Mouse (Mus musculus) kidney, adult 11 months (tissue): ENCODE results near the gene Zer1.

ENCODE experiments used
- DNase-seq: peaks from one replicate; pipeline ENCODE4 v3.0.0; 2022

Gene Zer1

GRCm38 (mm10) chr2:30123729-30124471 lies 485 bp downstream of the Zer1 start:
- no peak for DNase-seq

- DNase-seq, result no peak
Measured at GRCm38 (mm10) chr2:30122766-30123165, 1.6 kb downstream of the Zer1 start.

DNA sequence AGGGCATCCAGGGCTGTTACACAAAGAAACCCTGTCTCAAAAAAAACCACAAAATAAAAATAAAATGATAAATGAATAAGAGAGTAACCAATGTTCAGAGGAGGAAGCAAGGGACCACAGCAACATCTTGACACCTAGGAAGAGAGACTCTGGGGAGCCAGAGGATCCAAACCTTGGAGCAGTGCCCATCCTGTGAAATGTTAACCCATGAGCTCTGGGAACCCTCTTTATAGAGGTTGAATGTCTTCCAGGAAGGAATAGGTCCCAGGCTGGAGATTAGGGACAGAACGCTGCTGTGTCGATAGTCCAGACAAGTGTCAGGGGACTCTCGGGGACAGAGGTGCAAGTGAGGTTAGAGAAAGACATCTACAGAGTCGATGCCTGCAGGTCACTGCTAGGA lies 4.1 kb downstream of the Zer1 start:
- DNase-seq, result no peak

GRCm38 (mm10) chr2:30119641-30120051 lies 4.7 kb downstream of the Zer1 start:
- no peak for DNase-seq

DNA sequence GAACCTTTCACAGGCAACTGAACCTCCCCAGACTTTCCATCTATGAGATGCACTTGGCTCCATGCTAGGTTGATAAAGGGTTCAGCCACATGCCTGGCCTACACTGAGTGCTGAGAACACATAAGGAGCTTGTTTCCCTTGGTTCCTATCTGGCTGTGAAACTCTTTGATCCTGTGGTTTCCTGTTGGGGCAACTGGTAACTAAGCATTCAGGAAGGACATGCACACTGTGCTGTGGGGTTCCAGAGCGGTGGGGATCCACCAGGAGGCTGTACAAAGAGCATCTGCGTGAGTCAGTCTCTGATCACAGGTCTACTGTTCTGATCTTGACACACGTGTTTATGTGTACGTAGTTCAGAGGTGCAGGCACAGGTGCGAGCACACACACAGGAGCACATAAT lies 11.8 kb downstream of the Zer1 start:
- no peak for DNase-seq

GRCm38 (mm10) chr2:30111500-30111899 lies 12.9 kb downstream of the Zer1 start:
- DNase-seq, result no peak

DNA sequence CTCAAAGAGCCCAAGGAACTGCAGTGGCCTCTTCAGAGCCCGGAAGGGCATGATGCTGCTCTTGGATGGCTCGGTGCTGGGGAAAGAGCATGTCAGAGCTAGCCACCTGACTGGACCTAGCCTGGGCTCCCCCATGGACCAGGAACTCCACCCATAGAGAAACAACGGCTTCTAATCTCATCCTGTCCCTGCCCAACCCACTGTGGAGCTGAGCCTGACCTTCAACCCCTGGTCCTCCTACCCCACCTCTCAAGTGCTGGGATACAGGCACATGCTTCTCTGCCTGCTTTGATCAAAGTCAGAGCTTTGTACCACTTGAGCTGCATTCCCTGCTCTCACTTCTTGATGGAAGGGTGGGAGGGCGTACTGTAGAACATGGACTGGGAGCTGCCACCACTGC lies 16.1 kb downstream of the Zer1 start:
- DNase-seq, result no peak

GRCm38 (mm10) chr2:30107646-30108045 lies 16.7 kb downstream of the Zer1 start:
- DNase-seq, result no peak

GRCm38 (mm10) chr2:30106364-30106763 lies 18.0 kb downstream of the Zer1 start:
- peak; percentile 44 for DNase-seq

DNA sequence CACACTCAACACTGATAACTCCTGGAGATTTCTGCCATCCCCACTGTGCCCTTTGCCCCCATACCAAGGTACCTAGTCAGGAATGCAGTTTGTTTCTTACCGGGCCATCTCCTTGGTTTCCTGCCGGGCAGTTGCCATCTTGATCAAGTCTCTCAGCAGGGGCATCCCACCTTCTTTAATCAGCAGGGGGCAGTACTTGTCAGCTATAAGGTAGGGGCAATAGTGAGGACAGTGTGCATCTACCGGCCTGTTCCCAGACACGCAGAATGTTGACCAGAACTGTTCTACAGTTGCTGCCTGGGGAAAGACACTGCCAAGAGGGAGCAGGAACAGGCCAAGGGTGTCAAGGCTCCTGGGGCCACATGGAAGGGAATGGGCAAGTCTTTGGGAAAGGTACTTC lies 24.2 kb downstream of the Zer1 start:
- no peak for DNase-seq

- peak; percentile 40 for DNase-seq
Measured at GRCm38 (mm10) chr2:30095882-30096527, 28.4 kb downstream of the Zer1 start.

GRCm38 (mm10) chr2:30094208-30094588 lies 30.2 kb downstream of the Zer1 start:
- DNase-seq, result no peak

DNA sequence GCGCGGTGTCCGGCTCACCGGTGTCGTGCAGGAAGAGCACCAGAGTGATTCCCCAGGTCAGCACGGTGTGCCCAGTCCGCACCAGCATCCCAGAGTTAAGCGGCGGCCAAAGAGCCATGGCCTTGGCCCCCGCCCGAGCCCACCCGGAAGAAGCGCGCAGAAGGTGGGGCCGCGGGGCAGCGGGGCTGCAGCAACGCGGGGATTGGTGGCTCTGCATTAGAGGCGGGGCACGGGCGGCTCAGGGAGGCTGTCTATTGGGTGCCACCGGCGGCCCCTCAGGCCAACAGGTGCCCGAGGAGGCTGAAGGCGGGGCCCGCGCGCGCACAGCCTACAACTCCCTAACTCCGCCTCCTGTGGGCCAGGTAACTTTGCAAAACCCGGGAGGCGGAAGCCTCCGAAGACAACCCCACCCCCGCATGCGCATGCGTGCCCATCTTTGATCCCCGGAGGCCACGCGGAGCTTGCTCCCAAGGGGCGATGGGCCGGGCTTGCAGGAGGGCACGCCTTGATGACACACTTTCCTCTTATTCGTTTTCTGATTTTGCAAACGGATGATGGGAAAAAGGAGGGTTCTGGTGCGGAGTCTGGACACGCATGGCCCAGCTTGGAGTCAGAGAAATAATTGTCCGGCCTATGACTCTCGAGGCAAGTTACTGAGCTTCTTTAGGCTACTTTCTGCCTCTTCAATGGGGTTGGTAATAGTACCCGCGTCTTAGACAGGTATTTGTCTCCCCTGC lies 30.7 kb downstream of the Zer1 start, which contains the start of gene Zdhhc12:
Zdhhc12 (minus strand) TSS at position 178 of the 737 bp plus-strand sequence.
- peak; percentile 98 for DNase-seq

GRCm38 (mm10) chr2:30092280-30092918 lies 32.0 kb downstream of the Zer1 start:
- no peak for DNase-seq

GRCm38 (mm10) chr2:30091521-30091920 lies 32.9 kb downstream of the Zer1 start:
- DNase-seq, result no peak

- no peak for DNase-seq
Measured at GRCm38 (mm10) chr2:30087310-30087709, 37.1 kb downstream of the Zer1 start.

- no peak for DNase-seq
Measured at GRCm38 (mm10) chr2:30084632-30085031, 39.8 kb downstream of the Zer1 start.

DNA sequence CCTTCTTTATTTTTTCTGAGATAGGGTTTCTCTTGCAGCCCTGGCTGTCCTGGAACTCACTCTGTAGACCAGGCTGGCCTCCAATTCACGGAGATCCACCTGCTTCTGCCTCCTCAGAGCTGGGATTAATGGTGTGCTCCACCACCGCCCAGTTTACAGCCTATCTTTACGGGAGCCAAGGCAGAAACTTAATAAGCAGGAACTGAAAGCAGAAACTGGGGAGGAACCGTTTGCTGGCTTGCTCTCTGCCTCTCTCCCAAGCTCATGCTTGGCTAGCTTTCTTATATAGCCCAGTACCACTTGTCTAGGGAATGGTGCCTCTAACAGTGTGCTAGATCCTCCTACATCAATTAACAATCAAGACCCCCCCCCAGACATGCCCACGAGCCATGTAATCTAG lies 40.3 kb downstream of the Zer1 start:
- no peak for DNase-seq

DNA sequence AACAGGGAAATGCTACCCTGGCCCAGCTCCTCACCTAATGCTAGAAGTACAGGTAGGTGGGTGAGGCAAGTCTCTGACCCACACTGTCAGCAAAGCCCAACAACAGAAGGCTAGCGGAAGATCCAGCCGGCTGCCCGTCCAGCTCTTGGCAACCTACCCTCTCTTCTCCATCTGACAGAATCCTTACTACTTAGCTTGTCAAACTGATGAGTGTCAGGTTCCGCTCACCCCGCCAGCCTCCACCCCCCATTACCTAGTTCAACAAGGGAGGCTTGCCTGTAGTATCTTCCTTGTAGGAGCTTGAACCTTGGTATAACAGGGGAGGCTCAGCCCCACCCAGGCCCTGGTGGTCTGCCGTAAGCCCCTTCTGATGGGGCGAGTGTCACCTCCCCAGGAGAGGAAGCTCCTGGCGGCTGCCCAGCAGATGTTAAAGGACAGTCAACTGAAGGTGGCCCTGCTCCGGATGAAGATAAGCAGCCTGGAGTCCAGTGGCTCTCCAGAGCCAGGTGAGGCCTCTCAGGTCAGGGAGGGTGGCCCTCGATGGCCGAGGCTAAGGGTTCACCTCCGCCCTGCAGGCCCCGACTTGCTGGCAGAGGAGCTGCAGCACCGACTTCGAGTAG lies 44.1 kb downstream of the Zer1 start:
- no peak for DNase-seq

DNA sequence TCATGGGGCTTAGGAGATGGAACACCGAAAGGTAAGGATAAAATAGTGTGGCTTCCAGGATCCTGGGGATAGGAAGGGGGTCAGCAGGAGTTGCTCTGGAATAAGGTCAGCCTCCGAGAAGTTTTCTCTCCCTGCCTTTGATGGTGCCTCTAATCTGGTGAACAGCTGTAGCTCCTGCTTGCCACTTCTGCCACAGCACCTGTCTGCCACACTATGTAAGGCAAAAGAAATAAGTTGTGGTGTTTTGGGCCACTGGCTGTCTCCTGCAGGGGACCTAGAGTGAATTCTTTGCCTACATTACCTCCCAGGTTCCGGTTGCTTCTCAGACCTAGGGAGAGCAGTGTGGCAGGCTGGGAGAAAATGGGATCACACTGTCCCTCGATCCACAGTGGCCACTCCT lies 45.6 kb downstream of the Zer1 start:
- DNase-seq, result no peak

GRCm38 (mm10) chr2:30078349-30078712 lies 46.1 kb downstream of the Zer1 start:
- peak; percentile 40 for DNase-seq

- peak; percentile 74 for DNase-seq
Measured at GRCm38 (mm10) chr2:30077502-30078348, 46.7 kb downstream of the Zer1 start, which contains the start of gene Pkn3. Pkn3 (plus strand) TSS chr2:30077684.
